Mouse (Mus musculus) ZHBTc4 (cell line): ENCODE measurements at regions not wholly inside any gene's neighbourhood (a gene's known extent, or its start where the extent isn't known, plus 50 kb on each side); places are given as distances from the start of the nearest gene placed in this dataset.

Experiments
- DNase-seq: peaks from one replicate; pipeline ENCODE4 v3.0.0-alpha.2; 2011; ENCODE audit warnings: low read depth, low spot score

DNA sequence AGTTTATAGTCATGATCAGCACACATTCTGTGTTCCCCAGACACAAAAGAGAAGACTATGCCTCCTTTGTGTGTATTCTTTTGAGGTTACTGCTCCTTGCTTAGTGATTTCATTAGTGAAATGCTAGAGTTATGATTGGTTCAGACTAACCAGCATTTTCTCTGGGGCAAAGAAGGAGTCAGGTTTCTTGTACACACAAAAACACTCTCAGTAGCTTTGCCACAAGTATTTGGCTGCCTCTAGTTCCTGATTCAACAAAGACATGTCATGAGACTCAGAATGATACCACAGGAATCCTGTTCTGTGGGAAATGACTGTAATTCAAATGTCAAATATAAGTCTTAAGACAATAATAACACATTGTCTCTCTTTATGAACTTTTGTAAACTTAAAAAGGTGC is 86.9 kb downstream of the Alx1 start:
- no peak for DNase-seq

- DNase-seq, result no peak
Observed at GRCm38 (mm10) chr10:102940823-102941519, 89.0 kb downstream of the Alx1 start.

DNA sequence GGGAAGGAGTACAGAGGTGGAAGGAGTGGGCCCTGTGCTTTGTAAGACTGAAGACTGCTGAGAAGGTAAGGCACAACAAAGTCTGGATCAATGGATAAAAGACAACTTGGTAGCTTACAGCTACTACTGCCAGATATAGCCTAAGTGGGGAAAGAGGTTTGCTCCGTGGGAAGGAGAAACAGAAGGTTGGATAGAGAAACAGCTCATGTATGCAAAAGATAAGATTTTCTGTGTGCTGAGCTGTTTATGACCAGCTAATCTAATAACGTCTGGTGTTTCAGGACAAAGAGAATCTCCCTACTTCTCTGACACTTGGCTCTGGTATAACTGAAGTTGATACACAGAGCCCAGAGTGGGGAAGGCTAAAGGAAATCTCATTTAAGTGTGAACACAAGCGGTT is 98.6 kb downstream of the Alx1 start:
- no peak for DNase-seq

DNA sequence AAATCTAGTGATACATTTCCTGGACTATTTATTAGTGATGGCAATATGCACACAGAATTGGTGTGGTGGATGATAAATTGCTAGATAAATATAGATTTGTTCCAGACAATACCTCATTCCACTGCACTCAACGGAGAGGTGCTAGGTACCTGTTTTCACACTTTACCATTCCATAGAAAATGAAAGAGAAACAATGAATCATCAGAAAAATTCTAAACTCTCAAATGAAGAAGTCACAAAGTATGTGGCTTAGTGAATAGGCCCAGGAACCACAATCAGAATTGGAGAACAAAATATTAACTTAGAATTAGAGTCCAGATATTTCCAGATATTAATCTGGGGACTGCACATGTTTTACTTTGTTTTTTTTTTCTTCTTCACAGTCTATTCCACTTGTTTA is 101.4 kb downstream of the Alx1 start:
- DNase-seq, result no peak

DNA sequence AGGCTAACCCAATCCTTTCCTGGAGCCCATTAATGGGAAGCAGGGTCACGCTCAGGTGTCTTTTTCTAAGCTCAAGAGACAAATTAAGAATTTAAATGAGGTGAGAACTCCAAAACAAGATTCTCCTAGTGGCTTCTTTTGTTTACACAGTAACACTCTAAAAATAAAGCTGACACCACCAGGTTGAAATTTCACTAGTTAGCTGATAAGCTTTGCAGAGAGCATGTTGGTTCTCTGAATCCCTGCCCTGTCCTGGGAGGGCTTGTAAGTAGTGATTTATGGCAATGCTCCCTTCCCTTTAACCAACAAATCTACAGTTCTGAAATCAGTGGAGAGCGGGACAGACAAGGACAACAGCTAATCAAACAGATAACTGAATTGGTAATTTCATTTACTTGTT is 132.6 kb downstream of the Alx1 start:
- peak; percentile 1 for DNase-seq

DNA sequence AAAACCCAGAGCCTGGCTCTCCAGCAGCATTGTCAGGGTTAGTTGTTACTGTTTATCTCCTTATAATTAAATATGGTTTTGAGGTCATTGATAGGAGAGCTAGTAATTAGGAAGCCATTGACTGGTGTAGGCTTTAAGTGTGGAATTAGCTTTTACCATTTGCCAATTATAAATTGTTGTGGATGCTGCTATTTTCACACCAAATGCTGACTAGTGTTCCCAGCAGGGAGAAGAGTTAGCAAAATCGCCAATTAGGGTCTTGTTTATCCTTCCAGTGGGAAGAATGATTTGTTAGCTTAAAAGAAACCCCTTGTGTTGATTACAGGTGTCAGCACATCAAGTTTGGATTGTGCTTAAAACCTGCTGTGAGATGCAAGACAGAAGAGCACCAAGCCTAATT is 134.1 kb downstream of the Alx1 start:
- DNase-seq, result no peak

GRCm38 (mm10) chr10:102892373-102892772 is 137.6 kb downstream of the Alx1 start:
- DNase-seq, result no peak

GRCm38 (mm10) chr10:102889709-102890108 is 140.3 kb downstream of the Alx1 start:
- no peak for DNase-seq

- no peak for DNase-seq
Observed at GRCm38 (mm10) chr10:102881824-102882438, 148.1 kb downstream of the Alx1 start.

DNA sequence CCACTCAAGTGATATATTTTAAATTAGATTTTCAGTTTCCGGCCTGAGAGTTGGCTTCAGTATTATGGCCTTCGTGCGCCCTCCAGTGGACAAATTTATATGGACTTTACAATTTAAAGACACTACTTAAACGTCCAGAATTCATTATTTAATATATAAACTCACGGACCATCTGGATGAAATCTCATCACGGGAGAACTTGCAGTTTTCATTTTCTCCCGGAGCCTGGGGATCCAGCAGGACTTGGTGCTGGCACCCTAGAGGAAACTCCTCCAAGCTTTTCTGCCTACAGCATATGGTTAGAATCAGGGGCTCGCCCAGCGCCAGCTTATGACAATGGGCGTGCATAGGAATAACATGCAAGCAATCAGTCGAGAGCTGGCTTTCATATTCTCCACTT is 152.0 kb downstream of the Alx1 start:
- peak; percentile 32 for DNase-seq

- DNase-seq, result no peak
Observed at GRCm38 (mm10) chr10:102876946-102877345, 153.1 kb downstream of the Alx1 start.

GRCm38 (mm10) chr10:102866920-102867319 is 163.1 kb downstream of the Alx1 start:
- no peak for DNase-seq

DNA sequence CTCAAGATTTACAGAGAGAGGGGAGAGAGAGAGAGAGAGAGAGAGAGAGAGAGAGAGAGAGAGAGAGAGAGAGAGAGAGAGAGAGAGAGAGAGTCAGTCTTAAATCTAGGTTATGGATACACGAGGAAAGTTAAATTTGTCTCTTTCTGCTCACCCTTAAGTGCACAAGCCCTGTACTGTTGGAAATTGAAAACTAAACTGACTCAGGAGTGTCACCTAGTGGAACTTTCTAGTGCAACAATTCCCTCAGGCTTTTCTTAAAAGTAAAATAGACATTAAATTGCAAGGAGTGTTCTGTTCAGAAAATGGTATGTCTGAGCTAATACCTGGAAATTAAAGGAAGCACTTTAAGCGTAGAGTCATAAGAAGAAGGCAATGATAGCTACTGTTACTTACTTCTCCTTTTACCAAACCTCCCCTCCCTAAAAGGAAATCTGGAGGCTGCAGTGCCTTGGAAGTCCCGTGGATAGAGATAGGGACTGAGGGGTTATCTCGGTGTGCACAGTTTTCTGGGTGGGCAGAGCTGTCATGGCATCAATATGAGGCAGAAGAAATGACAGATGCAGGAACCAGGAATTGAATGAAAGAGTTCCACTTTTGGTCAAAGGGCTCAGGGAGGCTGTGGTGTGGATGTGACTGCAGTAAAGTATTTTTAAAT is 193.3 kb downstream of the Alx1 start:
- peak; percentile 44 for DNase-seq

DNA sequence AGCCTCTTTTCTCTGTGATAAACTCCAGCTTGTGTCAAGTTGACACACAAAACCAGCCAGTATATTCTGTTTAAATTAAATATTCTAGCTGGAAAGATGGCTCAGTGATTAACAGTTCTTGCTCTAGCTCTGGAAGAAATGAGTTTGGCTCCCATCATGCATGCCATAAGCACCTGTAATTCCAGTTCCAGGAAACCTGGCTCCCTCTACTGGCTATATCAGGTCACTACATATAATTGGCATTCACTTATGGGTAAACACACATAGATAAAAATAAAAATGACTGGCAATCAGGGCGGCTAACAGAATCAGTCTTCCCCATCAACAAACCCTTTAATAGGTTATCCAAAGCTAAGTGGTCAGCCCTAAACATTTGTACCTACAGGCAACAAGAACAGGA is 194.2 kb downstream of the Alx1 start:
- DNase-seq, result peak; percentile 63

DNA sequence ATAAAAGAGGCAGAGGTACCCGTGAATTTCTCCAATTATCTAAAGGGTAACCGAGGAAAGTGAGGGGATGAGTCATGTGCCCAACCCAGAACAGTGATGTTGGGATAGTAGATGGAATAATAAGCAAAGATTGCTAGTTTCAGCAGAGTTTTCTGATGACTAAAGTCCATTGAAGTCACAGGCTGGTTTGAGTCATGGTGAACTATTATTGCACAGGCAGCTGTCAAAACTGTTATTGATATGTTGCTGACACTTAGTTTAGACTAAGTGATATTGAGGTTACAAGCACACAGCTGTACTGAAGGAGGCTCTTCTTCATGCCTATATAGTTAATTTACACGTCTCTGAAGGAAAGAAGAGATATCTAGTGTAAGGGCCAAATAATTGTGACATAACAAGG is 200.4 kb downstream of the Alx1 start:
- DNase-seq, result no peak

DNA sequence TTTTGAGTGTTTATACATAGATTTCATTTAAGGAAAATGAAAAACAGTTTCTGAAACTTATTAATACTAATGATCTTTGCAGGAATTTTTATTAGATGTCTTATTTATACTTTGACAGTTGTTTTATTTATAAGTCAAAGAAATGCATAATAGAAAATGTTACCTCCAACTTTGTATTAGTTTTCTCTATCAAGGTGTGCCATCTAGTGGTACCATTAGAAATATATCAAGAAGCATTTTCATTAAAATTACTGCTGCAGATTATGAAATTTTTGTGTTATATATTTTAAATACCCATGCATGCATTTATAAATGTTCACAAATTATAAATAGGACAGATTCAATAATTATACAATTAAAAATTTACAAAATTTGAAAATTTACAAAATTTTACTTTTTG is 206.6 kb downstream of the Alx1 start:
- DNase-seq, result no peak

DNA sequence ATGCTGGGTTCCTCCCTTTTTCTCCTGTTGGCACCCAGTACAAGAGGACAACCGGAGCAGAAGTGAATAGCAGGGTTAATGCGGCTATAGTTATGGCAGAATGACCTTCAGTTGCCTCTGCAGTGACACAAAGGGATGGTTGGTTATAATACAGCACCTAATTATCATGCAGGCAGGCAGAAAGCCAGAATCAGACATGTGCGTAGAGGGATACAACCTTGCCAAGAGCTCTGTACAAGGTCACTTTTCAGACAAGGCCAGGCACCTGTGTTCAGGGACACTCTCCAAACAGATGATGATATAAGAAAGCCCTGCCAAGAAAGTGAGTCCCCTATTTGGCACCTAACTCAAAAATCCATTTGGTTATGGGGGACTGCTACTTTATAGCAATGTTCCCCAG is 228.6 kb downstream of the Alx1 start:
- no peak for DNase-seq

DNA sequence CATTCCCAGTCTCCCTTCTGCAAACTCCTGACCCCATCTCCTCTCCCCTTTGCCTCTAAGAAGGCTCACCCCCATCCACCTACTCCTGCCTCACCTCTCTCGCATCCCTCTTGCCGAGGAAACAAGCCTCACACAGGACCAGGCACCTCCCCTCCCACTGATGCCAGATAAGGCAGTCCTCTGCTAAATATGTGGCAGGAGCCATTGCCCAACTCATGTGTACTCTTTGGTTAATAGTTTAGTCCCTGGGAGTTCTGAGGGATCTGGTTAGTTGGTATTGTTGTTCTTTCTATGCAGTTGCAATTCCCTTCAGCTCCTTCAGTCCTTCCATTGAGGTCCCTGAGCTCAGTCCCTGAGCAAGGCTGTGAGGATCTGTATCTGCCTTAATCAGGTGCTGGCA is 250.8 kb downstream of the Alx1 start:
- no peak for DNase-seq

GRCm38 (mm10) chr10:102763696-102764095 is 251.7 kb downstream of the Rassf9 start:
- no peak for DNase-seq

DNA sequence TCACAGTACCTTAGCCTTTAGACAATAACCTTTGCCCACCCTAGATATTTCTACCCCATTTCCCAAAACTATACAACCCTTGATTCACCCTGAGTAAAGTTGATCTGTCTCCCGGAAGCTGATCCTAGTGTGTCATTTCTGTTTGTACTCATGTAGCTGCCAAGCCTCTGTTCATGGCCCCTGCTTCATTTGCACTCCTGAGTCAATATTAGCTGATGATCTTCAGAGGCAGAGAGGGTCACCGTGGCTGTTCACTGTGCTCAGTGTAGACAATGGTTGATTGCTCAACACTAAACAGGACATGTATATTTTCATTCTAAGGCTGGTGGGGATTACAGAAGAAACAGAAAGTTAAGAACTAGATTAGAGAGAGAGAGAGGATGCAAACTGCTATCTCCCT is 250.4 kb downstream of the Rassf9 start:
- no peak for DNase-seq

GRCm38 (mm10) chr10:102735207-102735606 is 223.2 kb downstream of the Rassf9 start:
- peak; percentile 12 for DNase-seq

- no peak for DNase-seq
Observed at GRCm38 (mm10) chr10:102732420-102732819, 220.4 kb downstream of the Rassf9 start.

- no peak for DNase-seq
Observed at GRCm38 (mm10) chr10:102712263-102712662, 200.2 kb downstream of the Rassf9 start.
